Mouse (Mus musculus): ENCODE results near the gene Tectb.
"Not testable (repeated sequence)": the region's sequence is repeated elsewhere in the genome, so short reads cannot be mapped to it uniquely, and the experiment has no call there.

Gene Tectb

DNA sequence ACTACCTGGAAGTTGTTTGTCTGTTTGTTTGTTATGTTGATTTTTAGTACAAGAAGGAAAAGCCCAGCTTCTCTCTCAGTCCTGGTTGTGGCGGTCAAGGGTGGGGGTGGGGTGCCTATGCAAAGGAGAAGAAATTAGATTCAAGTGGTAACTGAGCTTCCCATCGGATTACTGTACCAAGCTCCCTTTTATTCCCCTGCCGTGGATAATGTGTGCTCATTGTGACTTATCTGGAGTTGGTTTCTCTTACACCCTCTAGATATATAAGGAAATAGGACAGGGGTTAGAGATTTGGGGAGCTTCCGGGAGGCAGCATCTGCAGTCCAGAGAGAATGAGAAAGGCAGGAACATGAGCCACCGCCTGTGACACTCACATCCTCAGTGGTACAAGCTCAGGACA is at the start of gene Tectb:
TSS of gene Tectb (plus strand) at position 301 of the 400 bp plus-strand sequence.
- DNase-seq (ENCODE audit: low read depth): no peak

DNA sequence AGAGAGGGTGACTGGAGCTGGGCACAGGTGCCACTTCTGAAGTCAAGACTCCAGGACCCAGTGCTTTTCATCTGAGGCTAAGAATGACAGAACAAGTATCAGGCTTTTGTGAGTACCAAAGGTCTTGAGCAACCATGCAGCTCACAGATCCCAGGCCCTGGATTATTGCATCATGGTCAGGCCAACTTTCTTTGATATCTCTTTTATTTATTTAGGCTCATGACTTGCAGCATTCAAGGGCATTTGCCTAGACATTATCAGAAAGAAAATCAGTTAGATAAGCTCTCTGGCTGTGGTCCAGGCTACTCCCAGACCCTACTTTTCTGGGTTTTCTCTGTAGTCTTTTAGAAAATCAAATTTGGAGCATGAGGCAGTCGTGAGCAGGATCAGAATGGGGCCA is 48.8 kb upstream of the Tectb start:
- DNase-seq (ENCODE audit: low read depth): no peak

- DNase-seq (ENCODE audit: low read depth): no peak
These were observed 48.1 kb upstream of the Tectb start for GRCm38 (mm10) chr19:55132476-55132875.

DNA sequence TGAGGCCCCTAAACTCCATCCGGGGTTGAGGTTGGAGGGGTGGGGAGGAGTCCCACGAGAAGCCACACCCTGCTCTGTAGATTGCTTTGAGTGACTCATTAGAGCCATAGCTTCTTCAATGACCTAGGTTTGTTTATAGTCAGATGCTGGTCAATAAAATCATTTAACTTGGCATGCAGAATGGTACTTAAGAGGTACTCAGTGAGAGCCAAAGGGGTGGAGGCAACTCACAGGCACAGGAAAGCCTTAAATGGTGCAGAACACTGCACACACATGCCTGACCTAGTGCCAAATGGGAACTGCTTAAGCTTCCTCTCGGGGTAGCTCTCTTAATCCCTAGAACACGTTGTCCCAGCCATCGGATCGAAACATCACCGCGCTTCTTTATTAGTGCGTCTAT is 46.0 kb upstream of the Tectb start:
- DNase-seq (ENCODE audit: low read depth): no peak

DNA sequence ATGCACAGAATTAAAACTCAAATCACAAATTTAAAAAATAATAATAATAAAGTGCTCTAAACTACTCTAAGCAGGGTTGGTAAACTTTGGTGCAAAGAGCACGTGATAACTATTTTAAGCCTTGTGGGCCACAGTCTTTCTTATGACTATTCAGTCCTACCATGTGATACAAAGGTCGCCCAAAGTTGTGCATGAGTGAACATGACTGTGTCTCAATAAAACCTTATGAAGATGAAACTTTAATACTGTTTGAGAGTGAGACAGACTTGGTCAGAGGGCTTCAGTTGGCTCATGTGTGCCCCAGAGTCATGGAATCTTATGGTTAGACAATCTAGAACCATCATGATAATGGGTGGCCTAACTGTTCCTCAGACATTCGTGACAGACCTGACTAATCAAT is 44.6 kb upstream of the Tectb start:
- DNase-seq (ENCODE audit: low read depth): no peak

DNA sequence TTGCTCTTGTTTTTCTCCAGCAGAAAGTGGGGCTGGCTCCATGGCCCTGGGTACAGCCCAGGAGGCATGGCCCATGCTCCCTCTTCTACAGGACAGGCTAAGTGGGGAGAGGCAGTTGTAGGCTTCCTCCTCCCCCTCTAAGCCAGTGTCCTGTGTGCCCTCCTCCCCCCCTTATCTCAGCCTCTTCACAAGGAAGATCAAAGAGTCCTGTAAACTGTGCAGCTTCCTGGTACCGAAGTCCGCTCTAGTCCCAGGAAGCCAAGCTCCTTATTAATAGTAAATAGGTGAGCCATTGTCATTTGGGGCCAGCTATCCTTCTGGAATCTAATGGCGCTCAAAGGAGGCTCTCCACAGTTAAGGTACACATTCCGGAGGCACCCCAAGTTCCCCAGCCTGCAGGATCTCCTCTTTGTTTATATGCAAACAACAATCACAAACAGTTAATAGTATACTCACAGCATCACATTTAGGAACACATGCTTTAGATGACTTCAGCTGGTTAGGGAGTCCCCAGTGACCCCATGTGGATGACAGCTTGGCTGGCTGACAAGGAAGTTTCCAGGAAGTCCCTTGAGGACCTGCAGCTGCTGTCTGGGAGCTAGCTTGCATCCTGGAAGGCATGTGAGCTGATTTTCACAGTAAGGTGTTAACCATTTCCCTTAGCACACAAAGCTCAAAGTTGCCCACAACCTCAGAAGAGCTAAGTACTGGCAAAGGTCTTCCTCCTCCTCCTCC is 43.7 kb upstream of the Tectb start:
- DNase-seq (ENCODE audit: low read depth): no peak

DNA sequence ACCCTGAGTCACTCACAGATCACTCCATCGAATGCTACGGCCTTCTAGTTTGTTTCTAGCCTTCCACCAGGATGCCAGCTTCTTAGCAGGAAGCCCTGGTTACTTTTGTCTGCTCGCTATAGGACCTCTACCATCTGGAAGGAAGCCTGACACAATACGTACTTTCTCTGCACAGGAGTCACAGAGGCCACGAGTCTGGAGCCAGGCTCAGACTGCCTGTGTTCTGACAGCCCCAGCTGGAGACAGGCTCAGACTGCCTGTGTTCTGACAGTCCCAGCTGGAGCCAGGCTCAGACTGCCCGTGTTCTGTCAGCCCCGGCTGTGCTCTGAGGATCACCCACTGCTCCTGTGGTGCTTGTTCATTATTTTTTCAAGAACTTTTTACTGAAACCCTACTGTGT is 42.6 kb upstream of the Tectb start:
- DNase-seq (ENCODE audit: low read depth): no peak

DNA sequence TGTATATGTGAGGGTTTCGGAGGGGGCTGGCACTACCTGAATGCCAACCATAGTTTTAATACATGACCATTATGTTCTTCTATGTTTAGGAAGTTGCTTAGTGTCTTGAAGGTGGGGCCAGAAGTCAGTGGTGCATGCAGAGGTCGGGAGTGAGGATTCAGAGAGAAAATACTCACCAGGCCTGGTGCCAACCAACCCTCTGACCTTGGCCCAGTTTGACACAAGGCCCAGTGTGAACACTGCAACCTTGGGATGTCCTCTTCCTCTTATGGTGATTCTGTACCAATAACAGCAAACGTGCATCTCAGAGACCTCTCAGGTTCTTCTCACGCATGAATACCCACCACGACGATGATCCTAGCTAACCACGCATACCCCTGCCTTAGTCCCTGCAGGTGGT is 42.0 kb upstream of the Tectb start:
- no peak for DNase-seq (ENCODE audit: low read depth)

GRCm38 (mm10) chr19:55139301-55139700 is 41.2 kb upstream of the Tectb start:
- DNase-seq (ENCODE audit: low read depth): no peak

- no peak for DNase-seq (ENCODE audit: low read depth)
These were observed 36.9 kb upstream of the Tectb start for GRCm38 (mm10) chr19:55143391-55144300.

- DNase-seq (ENCODE audit: low read depth): no peak
These were observed 35.8 kb upstream of the Tectb start for GRCm38 (mm10) chr19:55144691-55145090.

- DNase-seq (ENCODE audit: low read depth): no peak
These were observed 35.4 kb upstream of the Tectb start for GRCm38 (mm10) chr19:55145136-55145535.

GRCm38 (mm10) chr19:55147568-55147967 is 33.0 kb upstream of the Tectb start:
- no peak for DNase-seq (ENCODE audit: low read depth)

- no peak for DNase-seq (ENCODE audit: low read depth)
These were observed 32.4 kb upstream of the Tectb start for GRCm38 (mm10) chr19:55148109-55148508.

- no peak for DNase-seq (ENCODE audit: low read depth)
These were observed 30.9 kb upstream of the Tectb start for GRCm38 (mm10) chr19:55149646-55150045.

- not testable (repeated sequence) for DNase-seq (ENCODE audit: low read depth)
These were observed 28.3 kb upstream of the Tectb start for GRCm38 (mm10) chr19:55152274-55152673.

GRCm38 (mm10) chr19:55152983-55153382 is 27.6 kb upstream of the Tectb start:
- DNase-seq (ENCODE audit: low read depth): no peak

DNA sequence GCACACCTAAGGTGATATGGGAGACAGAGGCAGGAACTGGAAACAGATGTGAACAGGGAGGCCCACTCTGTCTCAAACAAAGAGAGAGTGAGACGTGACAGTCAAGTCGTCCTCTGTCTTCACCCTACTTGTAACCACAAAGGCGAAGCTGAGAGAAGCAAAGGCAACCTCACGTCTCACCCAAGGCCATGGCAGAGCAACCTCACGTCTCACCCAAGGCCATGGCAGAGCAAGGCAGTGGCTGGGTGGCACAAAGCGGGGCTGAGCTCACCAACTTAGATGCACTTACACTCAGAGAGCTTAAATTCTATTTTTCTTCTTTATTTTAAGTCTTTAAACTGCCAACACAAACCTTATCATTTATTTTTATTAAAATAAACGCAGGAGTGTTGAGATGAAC is 23.5 kb upstream of the Tectb start:
- no peak for DNase-seq (ENCODE audit: low read depth)

DNA sequence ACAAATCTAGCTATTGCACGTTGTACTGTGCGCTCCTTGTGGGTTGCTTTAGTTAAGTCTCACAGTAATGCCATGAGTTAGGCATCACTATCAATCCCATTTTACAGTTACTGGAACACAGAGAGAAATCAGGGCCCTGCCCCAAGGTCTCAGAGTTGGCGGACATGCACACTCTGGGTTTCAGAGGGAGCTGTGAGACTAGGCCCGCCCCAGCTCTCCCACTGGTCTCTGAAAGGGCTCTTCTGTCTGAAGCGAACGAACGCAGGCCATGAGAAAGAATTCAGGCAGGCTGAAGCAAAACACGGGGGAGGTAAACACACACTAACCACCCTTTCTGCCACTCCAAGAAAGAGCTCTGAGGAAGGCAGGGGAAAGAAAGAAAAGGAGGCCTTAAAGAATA is 21.9 kb upstream of the Tectb start:
- DNase-seq (ENCODE audit: low read depth): no peak

- DNase-seq (ENCODE audit: low read depth): no peak
These were observed 20.7 kb upstream of the Tectb start for GRCm38 (mm10) chr19:55159826-55160225.

DNA sequence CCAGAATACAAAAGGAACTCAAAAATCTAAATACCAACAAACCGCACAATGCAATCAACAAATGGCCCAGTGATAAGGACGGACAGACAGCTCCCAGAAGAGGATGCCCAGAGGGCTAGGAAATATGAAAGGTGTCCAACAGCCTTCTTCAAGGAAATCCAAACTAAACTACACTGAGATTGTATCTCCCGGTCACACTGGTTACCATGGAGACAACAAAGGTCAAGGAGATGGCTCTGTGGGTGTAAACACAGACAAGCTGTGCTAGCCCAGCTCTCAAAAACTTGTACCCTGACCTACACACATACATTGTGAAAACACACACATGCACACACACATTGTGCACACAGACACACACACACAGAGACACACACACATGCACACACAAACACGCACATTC is 18.3 kb upstream of the Tectb start:
- DNase-seq (ENCODE audit: low read depth): no peak

DNA sequence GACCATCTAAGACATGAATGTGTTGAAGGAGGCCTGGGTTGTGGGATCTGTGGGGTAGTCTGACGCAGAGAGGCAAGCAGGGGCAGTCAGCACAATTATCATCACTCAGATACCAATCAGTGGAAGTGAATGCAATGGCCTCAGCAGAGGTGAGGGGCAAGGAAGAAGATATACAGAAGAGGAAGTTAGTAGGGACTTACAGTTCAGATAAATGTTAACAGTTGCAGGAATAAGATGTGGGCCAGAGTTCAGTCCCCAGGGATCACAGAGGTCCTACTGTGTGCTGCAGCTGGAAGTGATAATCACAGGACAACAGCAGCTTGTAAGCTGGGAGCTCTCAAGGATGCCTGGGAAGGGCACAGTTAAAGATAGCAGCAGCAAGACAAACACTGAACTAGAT is 16.4 kb upstream of the Tectb start:
- no peak for DNase-seq (ENCODE audit: low read depth)

- no peak for DNase-seq (ENCODE audit: low read depth)
These were observed 15.2 kb upstream of the Tectb start for GRCm38 (mm10) chr19:55165183-55165865.

All from induced T-regulatory cell, adult 2 months (primary cell).